Mouse (Mus musculus) hindbrain, embryonic 14.5 days (tissue): ENCODE results near the gene Syt16. TPM values are rescaled to one million over a fixed set of nuclear protein-coding genes. Genes with fewer than 3 reads are reported as not detected.

ENCODE experiments used
- ATAC-seq: fragments of 200-750 bp; cut with Nextera tagmentation; 2 replicates; pipeline ENCODE4 v1.8.0; 2017; ENCODE audit warnings: moderate number of reproducible peaks, mild to moderate bottlenecking, moderate TSS enrichment, moderate library complexity; ENCODE audit not compliant: low FRiP score
- DNase-seq: peaks from one replicate; pipeline ENCODE4 v3.0.0-alpha.2; 2015; ENCODE audit warnings: low spot score
- H3K27ac ChIP-seq: fragments of 300-500 bp; sonication (generic); 2 replicates; pipeline ENCODE4 v1.5.1; 2014; ENCODE audit warnings: mild to moderate bottlenecking, moderate library complexity
- H3K27me3 ChIP-seq: fragments of 300-500 bp; sonication (generic); 2 replicates; pipeline ENCODE4 v1.6.1; 2014; ENCODE audit warnings: mild to moderate bottlenecking, low read length, mixed read lengths; ENCODE audit not compliant: control insufficient read depth, insufficient read depth
- H3K36me3 ChIP-seq: fragments of 300-500 bp; sonication (generic); replicated peaks from 2 replicates; pipeline ENCODE4 v1.6.1; 2014; ENCODE audit not compliant: control insufficient read depth, insufficient read depth
- H3K4me1 ChIP-seq: fragments of 300-500 bp; sonication (generic); replicated peaks from 2 replicates; pipeline ENCODE4 v1.6.1; 2014; ENCODE audit warnings: antibody characterized with exemption, low read length, mixed read lengths; ENCODE audit not compliant: control insufficient read depth, insufficient read depth
- H3K4me2 ChIP-seq: fragments of 300-500 bp; sonication (generic); replicated peaks from 2 replicates; pipeline ENCODE4 v1.6.1; 2014; ENCODE audit warnings: mild to moderate bottlenecking, moderate library complexity
- H3K4me3 ChIP-seq: fragments of 300-500 bp; sonication (generic); replicated peaks from 2 replicates; pipeline ENCODE4 v1.5.1; 2014; ENCODE audit warnings: mild to moderate bottlenecking, low read length
- H3K9ac ChIP-seq: fragments of 300-500 bp; sonication (generic); 2 replicates; pipeline ENCODE4 v1.6.1; 2014
- H3K9me3 ChIP-seq: fragments of 300-500 bp; sonication (generic); 2 replicates; pipeline ENCODE4 v1.6.1; 2016; ENCODE audit warnings: low read length; ENCODE audit not compliant: control insufficient read depth
- WGBS: fragments of 180-500 bp; shearing (Covaris S2); extraction: QIAGEN DNeasy Blood & Tissue Kit; methylation state at CpG from one replicate; pipeline ENCODE4 v1.1.7; 2014; 5-methylcytosine and 5-hydroxymethylcytosine counted together
- polyA plus RNA-seq: library from polyadenylated mRNA; unstranded; fragments of >200 nt; fragmentation: Nextera tagmentation; extraction: Ambion mirVana; gene quantifications from 2 replicates; pipeline ENCODE4 v1.2.1, GENCODE M21; 2014

Gene Syt16
- polyA plus RNA-seq, 1 experiment from 2014 or later = 79.5 TPM

DNA sequence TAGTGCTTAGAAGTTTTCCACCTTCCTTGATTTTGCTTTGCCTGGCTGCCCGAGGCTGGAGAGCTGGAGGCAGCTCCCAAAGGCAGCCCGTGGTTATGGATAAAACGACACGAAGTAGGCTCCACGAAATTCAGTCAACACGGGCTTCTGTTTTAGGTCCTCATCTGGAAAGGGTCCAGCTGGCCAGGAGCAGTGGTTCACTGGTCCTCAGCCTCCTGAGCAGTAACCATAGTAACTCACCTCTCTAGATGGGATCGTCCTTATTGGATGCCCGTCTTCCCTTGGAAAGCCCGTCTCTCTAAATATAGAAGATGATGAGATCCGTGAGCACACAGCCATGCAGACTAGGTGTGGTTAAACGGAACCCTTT lies 287.2 kb downstream of the Syt16 start:
- Histone ChIP-seq H3K4me1 (peaks cover 15% of the 10 kb centered on the region), H3K4me2 (peak overlapping the region; percentile 96), H3K27ac (no peak overlapping the region), H3K4me3 (peak overlapping the region; percentile 41), H3K9ac (peak overlapping the region; percentile 54), H3K36me3 (no peaks in the 10 kb centered on the region), H3K9me3 (no peaks in the 10 kb centered on the region), H3K27me3 (peaks cover 7% of the 10 kb centered on the region; the same call in 1 of the 2 replicates)
- no peak for DNase-seq
- WGBS = 3% methylated on average over 11 of the region's 11 CpGs
- peak; percentile 29; the same call in 1 of the 2 replicates for ATAC-seq

DNA sequence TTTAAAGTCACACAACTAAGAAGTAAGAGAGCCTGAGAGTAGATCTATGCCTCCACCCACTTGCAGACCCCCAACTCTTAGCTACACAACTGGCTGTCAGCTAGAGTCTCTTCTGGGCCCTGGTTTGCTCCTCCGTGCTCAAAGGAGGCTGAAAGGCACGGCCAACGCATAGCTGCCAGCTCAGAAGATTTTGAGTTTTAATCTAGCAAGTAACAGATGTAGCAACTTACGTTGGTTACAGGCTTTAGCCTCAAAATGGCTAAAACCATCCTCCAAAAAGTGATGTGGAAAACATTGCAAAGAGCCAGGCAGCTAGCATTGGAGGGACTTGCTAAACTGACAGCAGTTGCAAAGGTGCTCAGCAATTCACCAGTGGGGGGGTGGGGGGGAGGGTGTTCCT lies 293.5 kb downstream of the Syt16 start:
- Histone ChIP-seq H3K27ac (no peak overlapping the region), H3K36me3 (no peaks in the 10 kb centered on the region), H3K9ac (no peak overlapping the region), H3K4me3 (no peak overlapping the region), H3K4me2 (no peak overlapping the region), H3K9me3 (no peaks in the 10 kb centered on the region), H3K27me3 (0 out of 2 replicates have a peak, but pooled peaks cover 6% of the 10 kb centered on the region), H3K4me1 (peaks cover 3% of the 10 kb centered on the region; the same call in 1 of the 2 replicates)
- no peak for ATAC-seq
- no peak for DNase-seq
- 84% methylated on average over 4 of the region's 4 CpGs for WGBS

DNA sequence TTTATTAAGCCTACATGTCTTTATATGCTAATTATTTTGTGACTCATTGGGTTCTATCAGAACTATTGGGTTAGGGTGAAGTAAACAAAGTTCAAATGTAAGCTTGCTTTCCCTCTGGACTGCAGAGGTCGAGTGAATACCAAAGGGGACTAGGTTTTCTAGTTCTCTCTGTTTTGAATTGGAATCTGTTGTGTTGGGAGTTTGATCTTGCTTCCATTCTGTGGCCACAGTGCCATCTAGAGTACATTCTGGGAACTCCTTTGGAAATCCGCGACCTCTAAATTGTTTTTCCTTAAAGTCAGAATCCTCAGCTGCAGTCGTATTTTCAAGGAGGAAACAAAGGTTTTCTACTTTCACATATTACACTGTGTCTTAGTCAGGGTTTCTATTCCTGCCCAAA lies 296.2 kb downstream of the Syt16 start:
- Histone ChIP-seq H3K4me1 (peaks cover 2% of the 10 kb centered on the region; the same call in 1 of the 2 replicates), H3K9me3 (no peaks in the 10 kb centered on the region), H3K27ac (no peak overlapping the region), H3K9ac (no peak overlapping the region), H3K27me3 (no peaks in the 10 kb centered on the region), H3K4me2 (no peak overlapping the region), H3K36me3 (no peaks in the 10 kb centered on the region), H3K4me3 (no peak overlapping the region)
- DNase-seq (peak; percentile 87), ATAC-seq (no peak)
- WGBS = 6% methylated on average over 4 of the region's 4 CpGs

DNA sequence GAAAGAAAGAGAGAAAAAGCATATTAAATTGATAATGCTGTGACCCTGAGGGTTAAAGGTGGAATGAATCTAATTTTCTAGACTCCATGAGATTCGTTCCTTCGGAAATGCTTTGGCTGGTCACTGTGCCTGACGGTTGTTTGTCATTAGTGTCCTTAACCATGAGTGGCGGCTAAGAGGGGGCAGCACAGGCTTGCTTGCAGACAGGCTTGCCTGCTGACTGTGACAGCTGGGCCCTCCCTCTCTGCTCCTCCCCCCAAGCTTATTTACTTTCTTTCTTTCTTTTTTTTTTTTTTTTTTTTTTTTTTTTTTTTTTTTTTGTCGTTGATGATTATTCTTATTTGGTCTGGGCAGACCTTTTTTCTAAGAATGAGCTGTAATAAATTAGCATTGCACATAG lies 298.9 kb downstream of the Syt16 start:
- no peak for DNase-seq

DNA sequence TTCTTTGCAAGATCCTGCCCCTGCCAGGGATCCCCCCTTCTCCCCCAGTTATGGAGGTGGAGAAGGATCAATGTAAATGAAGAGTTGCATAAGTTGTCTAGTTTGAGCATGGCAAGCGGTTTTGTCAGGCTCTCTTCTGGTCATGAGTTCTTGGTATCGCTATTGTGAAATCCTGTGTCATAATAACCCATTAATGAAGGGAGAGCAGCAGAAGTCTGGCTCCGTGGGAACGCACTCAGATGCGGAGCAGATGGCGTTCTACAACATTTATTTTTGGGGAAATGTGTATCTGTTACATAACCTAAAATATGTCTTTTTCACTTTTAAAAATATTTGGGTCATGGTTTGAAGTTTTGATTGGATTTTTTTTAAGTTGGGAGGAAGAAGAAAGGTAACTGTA lies 304.1 kb downstream of the Syt16 start:
- H3K4me1 ChIP-seq = 0 out of 2 replicates have a peak, but pooled peaks cover 6% of the 10 kb centered on the region
- no peak overlapping the region for H3K27ac ChIP-seq
- 89% methylated on average over 6 of the region's 6 CpGs for WGBS
- H3K36me3 ChIP-seq = no peaks in the 10 kb centered on the region
- DNase-seq (no peak), ATAC-seq (no peak)
- no peaks in the 10 kb centered on the region for H3K9me3 ChIP-seq
- no peak overlapping the region for H3K4me2 ChIP-seq
- no peak overlapping the region for H3K4me3 ChIP-seq
- H3K9ac ChIP-seq = no peak overlapping the region
- H3K27me3 ChIP-seq = no peaks in the 10 kb centered on the region

More for the DNA sequence above, 298.9 kb downstream of the Syt16 start:
- Histone ChIP-seq H3K9me3 (no peaks in the 10 kb centered on the region), H3K36me3 (no peaks in the 10 kb centered on the region), H3K27me3 (no peaks in the 10 kb centered on the region), H3K4me1 (no peaks in the 10 kb centered on the region), H3K4me3 (no peak overlapping the region), H3K4me2 (no peak overlapping the region), H3K9ac (no peak overlapping the region), H3K27ac (no peak overlapping the region)
- ATAC-seq = no peak
- 44% methylated on average over 5 of the region's 5 CpGs for WGBS

DNA sequence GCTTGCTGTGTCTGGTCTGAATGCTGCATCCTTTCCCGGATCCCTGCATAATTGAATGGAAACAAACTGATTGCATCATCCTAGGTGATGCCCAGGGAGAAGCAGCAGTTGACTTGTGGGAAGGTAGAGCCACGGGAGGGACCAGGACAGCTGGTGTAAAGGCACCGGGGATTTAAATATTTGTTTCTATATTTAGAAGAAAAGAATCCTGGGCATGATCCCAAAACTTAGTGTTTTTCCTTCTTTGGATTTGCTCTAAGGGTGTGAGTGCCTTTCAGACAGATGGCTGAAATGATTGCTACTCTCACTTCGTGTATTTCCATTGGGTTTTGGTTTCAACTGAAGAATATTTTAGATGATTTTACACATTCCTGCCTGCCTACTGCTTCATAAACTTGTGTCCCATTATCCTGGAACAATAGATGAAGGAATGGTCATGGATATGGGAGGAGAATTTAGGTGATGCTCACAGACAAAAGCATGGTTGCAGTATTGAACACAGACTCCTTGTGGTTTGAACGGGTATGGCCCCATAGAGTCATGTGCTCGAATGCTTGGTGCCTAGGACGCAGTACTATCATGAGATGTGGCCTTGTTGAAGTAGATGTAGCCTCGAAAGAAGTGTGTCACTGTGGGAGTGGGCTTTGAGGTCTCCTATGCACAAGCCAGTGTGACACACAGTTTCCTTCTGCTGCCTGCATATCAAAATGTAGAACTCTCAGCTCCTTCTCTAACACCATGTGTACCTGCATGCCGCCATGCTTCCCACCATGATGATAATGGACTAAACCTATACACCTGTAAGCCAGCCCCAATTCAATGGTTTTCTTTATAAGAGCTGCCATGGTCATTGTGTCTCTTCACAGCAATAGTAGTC lies 306.2 kb downstream of the Syt16 start:
- H3K36me3 ChIP-seq = no peaks in the 10 kb centered on the region
- H3K4me3 ChIP-seq = no peak overlapping the region
- no peak for DNase-seq
- H3K9me3 ChIP-seq = no peaks in the 10 kb centered on the region
- no peak overlapping the region for H3K4me2 ChIP-seq
- H3K4me1 ChIP-seq = 0 out of 2 replicates have a peak, but pooled peaks cover 6% of the 10 kb centered on the region
- WGBS = 78% methylated on average over 9 of the region's 9 CpGs
- ATAC-seq = no peak
- H3K9ac ChIP-seq = no peak overlapping the region
- H3K27ac ChIP-seq = no peak overlapping the region
- H3K27me3 ChIP-seq = no peaks in the 10 kb centered on the region

DNA sequence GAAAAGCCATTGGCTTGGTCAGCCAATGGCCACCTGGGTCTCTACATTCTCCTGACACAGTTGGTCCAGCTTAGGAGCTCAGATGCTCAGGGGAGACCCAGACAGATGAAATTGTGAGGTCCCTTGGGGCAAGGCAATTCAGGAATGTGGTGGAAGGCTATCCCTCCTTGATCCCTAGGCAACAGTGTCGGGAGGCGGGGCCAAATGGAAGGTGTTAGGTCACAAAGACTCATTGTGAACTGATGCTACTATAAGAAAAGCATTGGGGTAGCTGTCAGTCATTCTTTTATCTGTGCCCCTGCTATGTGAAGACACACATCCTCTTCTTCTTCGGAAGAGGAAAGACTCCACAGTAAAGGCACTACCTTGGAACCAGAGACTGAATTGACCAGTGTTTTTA lies 315.1 kb downstream of the Syt16 start:
- Histone ChIP-seq H3K4me2 (no peak overlapping the region), H3K4me1 (peaks cover 5% of the 10 kb centered on the region; the same call in 1 of the 2 replicates), H3K27me3 (no peaks in the 10 kb centered on the region), H3K27ac (no peak overlapping the region), H3K4me3 (no peak overlapping the region), H3K9ac (no peak overlapping the region), H3K9me3 (no peaks in the 10 kb centered on the region), H3K36me3 (no peaks in the 10 kb centered on the region)
- ATAC-seq (no peak), DNase-seq (no peak)
- WGBS = 59% methylated on average over 3 of the region's 3 CpGs

DNA sequence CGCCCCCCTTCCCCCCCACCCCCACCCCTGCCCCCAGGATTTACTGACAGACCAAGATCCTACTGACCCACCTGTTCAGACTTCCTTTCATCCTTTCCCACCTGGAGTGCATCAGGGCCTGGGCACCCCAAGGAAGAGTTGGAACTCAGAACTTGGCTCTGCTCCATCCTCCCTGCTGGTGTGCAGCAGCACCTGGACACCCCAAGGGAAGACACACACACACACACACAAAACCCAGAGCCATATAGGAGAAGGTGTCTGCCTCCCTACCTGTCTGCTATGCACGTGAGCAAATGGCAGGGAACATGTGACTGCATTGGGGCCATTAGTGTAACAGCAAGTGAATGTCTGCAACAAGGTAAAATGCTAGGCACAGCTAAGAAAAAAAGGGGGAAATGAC lies 317.8 kb downstream of the Syt16 start:
- H3K9me3 ChIP-seq = no peaks in the 10 kb centered on the region
- H3K9ac ChIP-seq = no peak overlapping the region
- H3K4me3 ChIP-seq = no peak overlapping the region
- H3K27ac ChIP-seq = no peak overlapping the region
- no peak overlapping the region for H3K4me2 ChIP-seq
- H3K27me3 ChIP-seq = no peaks in the 10 kb centered on the region
- 69% methylated on average over 2 of the region's 2 CpGs for WGBS
- H3K4me1 ChIP-seq = peaks cover 5% of the 10 kb centered on the region; the same call in 1 of the 2 replicates
- ATAC-seq (no peak), DNase-seq (no peak)
- H3K36me3 ChIP-seq = no peaks in the 10 kb centered on the region

DNA sequence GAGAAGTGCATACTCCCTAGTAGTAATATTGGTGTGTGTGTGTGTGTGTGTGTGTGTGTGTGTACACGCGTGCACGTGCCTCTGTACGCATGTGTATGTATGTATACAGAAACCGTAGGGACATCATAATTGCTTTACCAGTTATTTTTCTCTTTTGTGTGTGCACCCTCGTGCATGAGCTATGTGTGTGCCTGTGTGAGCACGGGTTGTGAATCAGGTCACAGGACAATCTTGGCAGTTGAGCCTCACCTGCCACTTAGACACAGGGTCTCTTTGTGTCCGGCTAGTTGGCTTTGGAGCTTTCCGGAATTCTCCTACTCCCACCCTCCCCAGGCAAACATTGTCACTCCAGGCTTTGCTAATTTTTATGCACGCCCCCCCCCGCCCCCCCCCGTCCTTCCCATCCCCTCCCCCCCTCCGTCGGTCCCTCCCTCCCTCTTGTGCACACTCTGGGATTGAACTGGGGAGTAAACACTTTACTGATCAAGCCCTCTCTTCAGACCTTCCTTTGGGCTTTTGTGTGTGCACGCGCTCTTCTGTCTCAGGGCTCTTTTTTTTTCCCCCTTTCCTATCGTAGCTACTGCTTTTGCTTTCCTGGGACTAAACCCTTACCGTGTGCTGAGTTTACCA lies 319.0 kb downstream of the Syt16 start, which contains the start of gene Gm11042:
Gene Gm11042 (minus strand): TSS at position 51 of the 630 bp plus-strand sequence.
- H3K4me2 ChIP-seq = peak within 1 kb of the TSS; percentile 59
- WGBS = 22% methylated on average over 18 of the region's 18 CpGs
- H3K9ac ChIP-seq = peak within 1 kb of the TSS; percentile 63
- ATAC-seq = peak; percentile 75
- H3K27me3 ChIP-seq = no peaks in the 10 kb centered on the region
- DNase-seq = peak; percentile 38
- H3K4me3 ChIP-seq = peak within 1 kb of the TSS; percentile 35
- H3K4me1 ChIP-seq = peaks cover 5% of the 10 kb centered on the region; the same call in 1 of the 2 replicates
- H3K36me3 ChIP-seq = no peaks in the 10 kb centered on the region
- peak within 1 kb of the TSS; percentile 83 for H3K27ac ChIP-seq
- no peaks in the 10 kb centered on the region for H3K9me3 ChIP-seq
